In genomic region chr15:78919914-78920313, GRCm38 (mm10) we compare ENCODE assay signal across 1 mouse cellular context.
A peak's percentile ranks its signal among the peaks of the same experiment; 100 is the strongest.
TF ChIP-seq lines count a peak whose summit lies in the region.

No protein-coding gene starts in this region.

TF ChIP-seq in CH12.LX, 34 proteins besides CTCF, POLR2A, EP300 and RAD21:
- TF ChIP-seq CHD2 (IDR thresholded peaks at IDR 0.05; ENCODE audit: low read length) (0 out of 2 replicates have a peak, but pooled peaks have one; percentile 26), ELF1 (IDR thresholded peaks at IDR 0.05; ENCODE audit: low read depth, low read length) (0 out of 2 replicates have a peak, but pooled peaks have one; percentile 19), MXI1 (IDR thresholded peaks at IDR 0.05; ENCODE audit: low read depth, low read length) (0 out of 2 replicates have a peak, but pooled peaks have one; percentile 32), PAX5 (IDR thresholded peaks at IDR 0.05; ENCODE audit: low read length) (no peak), ETS1 (conservative IDR thresholded peaks at IDR 0.05; ENCODE audit: low read depth, low read length) (peak; percentile 33; the same call in 1 of the 2 replicates), ZMIZ1 (IDR thresholded peaks at IDR 0.05; ENCODE audit: low read depth, low read length) (no peak), RCOR1 (conservative IDR thresholded peaks at IDR 0.05; ENCODE audit: low read depth, low read length) (no peak), MEF2A (IDR thresholded peaks at IDR 0.05; ENCODE audit: borderline replicate concordance, low read depth, low read length) (peak; percentile 51; the same call in 1 of the 2 replicates), ZC3H11A (IDR thresholded peaks at IDR 0.05; ENCODE audit: low read depth, low read length) (no peak), MAFK (IDR thresholded peaks at IDR 0.05; ENCODE audit: insufficient replicate concordance, low read length) (no peak; the same call in 1 of the 2 replicates), BHLHE40 (IDR thresholded peaks at IDR 0.05; ENCODE audit: low read depth, low read length) (peak; percentile 21; the same call in 1 of the 2 replicates), USF1 (IDR thresholded peaks at IDR 0.05; ENCODE audit: low read depth, low read length) (no peak), E2F4 (IDR thresholded peaks at IDR 0.05; ENCODE audit: insufficient replicate concordance, low read depth, low read length) (no peak), SMC3 (IDR thresholded peaks at IDR 0.05; ENCODE audit: low read depth, low read length) (no peak), MAX (IDR thresholded peaks at IDR 0.05; ENCODE audit: low read length) (peak; percentile 32; the same call in 1 of the 2 replicates), JUN (IDR thresholded peaks at IDR 0.05; ENCODE audit: insufficient read depth, low read depth, low read length) (no peak; the same call in 1 of the 2 replicates), IRF4 (IDR thresholded peaks at IDR 0.05; ENCODE audit: low read depth, low read length) (peak; percentile 92), ZNF384 (IDR thresholded peaks at IDR 0.05; ENCODE audit: low read depth, low read length) (no peak), HCFC1 (IDR thresholded peaks at IDR 0.05; ENCODE audit: low read depth, low read length) (no peak), GABPA (IDR thresholded peaks at IDR 0.05; ENCODE audit: insufficient replicate concordance, low read depth, low read length) (no peak), NRF1 (IDR thresholded peaks at IDR 0.05; ENCODE audit: low read depth, low read length) (no peak), TCF12 (IDR thresholded peaks at IDR 0.05; ENCODE audit: low read depth, low read length) (peak; percentile 46; the same call in 1 of the 2 replicates), UBTF (IDR thresholded peaks at IDR 0.05; ENCODE audit: low read depth, low read length) (no peak), TBP (conservative IDR thresholded peaks at IDR 0.05; ENCODE audit: low read depth, low read length) (no peak), ZKSCAN1 (IDR thresholded peaks at IDR 0.05; ENCODE audit: borderline replicate concordance, low read depth, low read length) (no peak), USF2 (conservative IDR thresholded peaks at IDR 0.05; ENCODE audit: low read depth, low read length) (no peak), SIN3A (IDR thresholded peaks at IDR 0.05; ENCODE audit: low read length) (no peak), CHD1 (IDR thresholded peaks at IDR 0.05; ENCODE audit: low read depth, low read length) (no peak), MAZ (IDR thresholded peaks at IDR 0.05; ENCODE audit: low read depth, low read length) (no peak), NELFE (IDR thresholded peaks at IDR 0.05; ENCODE audit: low read depth, low read length) (no peak), KAT2A (IDR thresholded peaks at IDR 0.05; ENCODE audit: insufficient replicate concordance, low read length) (no peak), POLR2AphosphoS2 (IDR thresholded peaks at IDR 0.05; ENCODE audit: low read depth, low read length) (no peak), JUND (conservative IDR thresholded peaks at IDR 0.05; ENCODE audit: low read depth, low read length) (peak; percentile 77), MYC (IDR thresholded peaks at IDR 0.05; ENCODE audit: low read depth, low read length) (no peak)
